Mouse (Mus musculus) forebrain, embryonic 12.5 days (tissue): Measurements from ENCODE around the gene Defb47. TPM values are rescaled to one million over a fixed set of nuclear protein-coding genes. Genes with fewer than 3 reads are reported as not detected.
A peak's percentile ranks its signal among the peaks of the same experiment; 100 is the strongest.

Source experiments
- ATAC-seq: fragments of 200-750 bp; cut with Nextera tagmentation; 2 replicates; pipeline ENCODE4 v1.8.0; 2017; ENCODE audit warnings: moderate TSS enrichment; ENCODE audit not compliant: low FRiP score
- H3K27ac ChIP-seq: fragments of 300-500 bp; sonication (generic); 2 replicates; pipeline ENCODE4 v1.5.1; 2016; ENCODE audit warnings: mild to moderate bottlenecking
- H3K27me3 ChIP-seq: fragments of 300-500 bp; sonication (generic); 2 replicates; pipeline ENCODE4 v1.6.1; 2016; ENCODE audit warnings: mild to moderate bottlenecking
- H3K36me3 ChIP-seq: fragments of 300-500 bp; sonication (generic); replicated peaks from 2 replicates; pipeline ENCODE4 v1.6.1; 2016; ENCODE audit warnings: mild to moderate bottlenecking
- H3K4me1 ChIP-seq: fragments of 300-500 bp; sonication (generic); 2 replicates; pipeline ENCODE4 v1.6.1; 2016
- H3K4me2 ChIP-seq: fragments of 300-500 bp; sonication (generic); 2 replicates; pipeline ENCODE4 v1.6.1; 2016; ENCODE audit warnings: mild to moderate bottlenecking, moderate library complexity
- H3K4me3 ChIP-seq: fragments of 300-500 bp; sonication (generic); replicated peaks from 2 replicates; pipeline ENCODE4 v1.5.1; 2016; ENCODE audit warnings: mild to moderate bottlenecking
- H3K9ac ChIP-seq: fragments of 300-500 bp; sonication (generic); 2 replicates; pipeline ENCODE4 v1.6.1; 2016; ENCODE audit warnings: mild to moderate bottlenecking
- H3K9me3 ChIP-seq: fragments of 300-500 bp; sonication (generic); 2 replicates; pipeline ENCODE4 v1.6.1; 2016
- WGBS: fragments of 180-500 bp; shearing (Covaris S2); methylation state at CpG from one replicate; pipeline ENCODE4 v1.1.7; 2016; 5-methylcytosine and 5-hydroxymethylcytosine counted together
- polyA plus RNA-seq: library from polyadenylated mRNA; unstranded; fragments of >200 nt; fragmentation: Nextera tagmentation; extraction: Ambion mirVana; gene quantifications from 2 replicates; pipeline ENCODE4 v1.2.1, GENCODE M21; 2016

The Defb47 gene
- not detected in 2 replicates for polyA plus RNA-seq

DNA sequence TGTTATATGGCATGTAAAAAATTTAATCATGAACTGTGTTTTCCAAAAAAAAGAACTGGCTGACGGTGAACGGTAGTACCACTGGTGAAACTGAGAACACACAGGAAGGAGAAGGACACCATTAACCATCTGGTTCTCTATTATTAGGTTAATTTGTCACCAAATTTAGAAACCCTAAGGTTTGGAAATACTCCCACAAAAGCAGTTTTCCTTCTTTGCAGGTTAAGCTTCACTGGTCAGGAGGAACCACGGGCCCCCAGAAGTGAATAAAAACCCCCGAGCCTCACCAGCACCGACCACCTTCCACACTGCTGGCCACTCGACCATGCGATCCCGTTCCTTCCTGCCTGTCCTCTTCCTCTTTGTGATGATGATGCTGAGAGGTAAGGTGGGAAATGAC is at the start of gene Defb47:
Gene Defb47, plus strand, starts transcription at position 301 of the 400 bp plus-strand sequence.
- Histone ChIP-seq H3K4me1 (no peaks in the 10 kb centered on the region), H3K27ac (no peak within 1 kb of the TSS), H3K9ac (no peak within 1 kb of the TSS), H3K4me3 (no peak within 1 kb of the TSS), H3K9me3 (no peaks in the 10 kb centered on the region), H3K36me3 (no peaks in the 10 kb centered on the region), H3K27me3 (no peaks in the 10 kb centered on the region), H3K4me2 (no peak within 1 kb of the TSS)
- WGBS, result 85% methylated on average over 8 of the region's 8 CpGs
- ATAC-seq, result no peak

DNA sequence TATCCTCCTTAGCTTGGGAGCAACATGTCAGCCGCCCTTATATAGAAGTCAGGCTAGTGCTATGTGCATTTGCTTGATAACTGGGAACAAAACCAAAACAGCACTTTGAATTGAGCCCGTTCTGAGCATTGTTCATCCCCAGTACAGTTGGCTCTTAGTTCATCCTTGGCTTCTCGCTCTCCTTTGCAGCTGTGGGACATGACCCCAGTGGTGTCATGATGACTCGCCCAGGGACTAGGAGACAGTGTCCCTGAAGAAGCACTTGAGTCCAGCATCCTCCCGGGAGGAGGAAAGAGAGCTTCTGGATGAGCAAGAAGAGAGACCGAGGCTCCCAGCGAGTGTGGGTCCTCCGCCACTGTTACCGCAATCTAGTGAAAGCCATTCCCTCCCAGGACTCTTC is 41.8 kb upstream of the Defb47 start:
- Histone ChIP-seq H3K27me3 (no peaks in the 10 kb centered on the region), H3K4me2 (no peak overlapping the region), H3K27ac (no peak overlapping the region), H3K4me3 (no peak overlapping the region), H3K9ac (no peak overlapping the region), H3K9me3 (no peaks in the 10 kb centered on the region), H3K36me3 (peaks cover 69% of the 10 kb centered on the region), H3K4me1 (no peaks in the 10 kb centered on the region)
- WGBS, result 91% methylated on average over 9 of the region's 9 CpGs
- no peak for ATAC-seq

DNA sequence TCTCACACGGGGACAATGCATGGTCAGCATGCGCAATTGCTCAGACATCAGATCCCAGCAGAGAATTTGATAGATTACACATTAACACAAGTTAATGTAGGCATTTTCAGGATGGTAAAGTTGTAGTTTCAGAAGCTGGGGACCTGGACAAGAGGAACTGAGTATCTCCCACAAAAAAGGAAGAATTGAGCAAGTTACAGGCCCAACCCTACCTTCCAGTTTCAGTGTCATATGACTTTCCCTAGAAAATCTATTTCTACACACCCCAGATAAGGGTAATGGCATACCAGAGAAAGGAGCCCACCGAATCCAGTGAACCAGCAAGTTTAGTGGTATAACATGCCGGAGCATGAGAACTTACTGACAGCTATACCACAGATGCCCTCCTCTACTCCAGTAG is 34.2 kb upstream of the Defb47 start:
- Histone ChIP-seq H3K36me3 (peaks cover 11% of the 10 kb centered on the region), H3K27me3 (no peaks in the 10 kb centered on the region), H3K9ac (no peak overlapping the region), H3K4me2 (no peak overlapping the region), H3K4me1 (peaks cover 11% of the 10 kb centered on the region; the same call in 1 of the 2 replicates), H3K9me3 (no peaks in the 10 kb centered on the region), H3K4me3 (no peak overlapping the region), H3K27ac (no peak overlapping the region)
- no peak for ATAC-seq
- WGBS, result 86% methylated on average over 4 of the region's 4 CpGs

DNA sequence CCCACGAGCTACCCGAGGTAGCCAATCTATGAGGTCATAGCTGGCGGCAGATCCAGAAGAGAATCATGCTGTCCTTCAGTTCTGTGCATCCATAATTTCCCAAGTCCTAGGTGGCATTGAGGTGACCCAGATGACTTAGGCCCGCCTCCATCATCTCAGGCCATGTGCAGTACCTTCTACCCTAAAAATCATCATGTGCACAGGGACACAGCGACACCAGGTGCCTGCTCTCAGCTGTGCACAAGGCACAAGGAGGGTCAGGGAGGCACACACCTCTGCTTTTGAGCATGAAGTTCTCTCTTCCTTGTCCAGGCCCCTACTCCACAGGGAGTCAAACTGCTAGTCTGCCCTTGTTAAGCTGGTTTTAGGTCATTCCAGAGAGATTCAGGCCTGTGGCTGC is 32.5 kb upstream of the Defb47 start:
- WGBS, result 88% methylated on average over 5 of the region's 5 CpGs

DNA sequence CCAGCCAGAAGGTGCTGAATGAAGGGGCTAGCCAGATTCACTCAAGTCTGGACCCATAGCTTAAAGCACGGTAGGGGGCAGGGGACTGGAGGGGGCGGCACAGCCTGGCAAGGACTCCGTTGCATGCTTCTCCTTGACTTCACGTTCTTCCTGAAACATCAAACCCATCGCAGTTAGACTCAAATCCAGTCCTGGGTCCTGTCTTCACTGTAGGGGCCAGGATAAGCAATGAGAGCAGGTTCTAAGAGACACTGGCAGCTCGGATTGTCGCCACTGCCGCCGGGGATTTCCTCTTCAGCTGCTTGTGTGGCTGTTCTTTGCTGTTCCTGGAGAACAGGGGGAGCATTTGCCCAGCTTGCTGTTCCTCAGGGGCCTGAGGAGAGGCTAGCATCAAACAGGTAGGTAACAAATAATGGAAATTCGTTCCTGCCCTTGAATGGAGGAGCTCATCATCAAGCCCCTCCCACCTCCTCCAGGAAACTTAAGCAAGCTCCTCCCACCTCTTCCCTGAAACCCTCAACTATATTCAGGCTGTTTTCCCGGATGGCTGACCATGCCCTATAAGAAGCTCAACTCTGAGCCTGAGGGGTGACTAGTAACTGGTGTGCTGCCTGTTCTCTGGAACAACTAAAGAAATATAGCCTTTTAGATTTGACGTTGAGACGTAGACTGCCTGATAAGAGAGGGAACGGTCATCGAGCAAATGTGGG is 31.9 kb upstream of the Defb47 start:
- Histone ChIP-seq H3K4me3 (peak overlapping the region; percentile 27), H3K4me2 (peak overlapping the region; percentile 49), H3K27ac (no peak overlapping the region), H3K27me3 (no peaks in the 10 kb centered on the region), H3K9ac (no peak overlapping the region), H3K36me3 (no peaks in the 10 kb centered on the region), H3K4me1 (peaks cover 11% of the 10 kb centered on the region; the same call in 1 of the 2 replicates), H3K9me3 (no peaks in the 10 kb centered on the region)
- no peak for ATAC-seq
- 25% methylated on average over 15 of the region's 15 CpGs for WGBS

More for the DNA sequence above, 32.5 kb upstream of the Defb47 start:
- no peaks in the 10 kb centered on the region for H3K36me3 ChIP-seq
- no peak overlapping the region for H3K9ac ChIP-seq
- no peak for ATAC-seq
- H3K27me3 ChIP-seq, result no peaks in the 10 kb centered on the region
- no peak overlapping the region for H3K4me2 ChIP-seq
- H3K9me3 ChIP-seq, result no peaks in the 10 kb centered on the region
- peaks cover 11% of the 10 kb centered on the region; the same call in 1 of the 2 replicates for H3K4me1 ChIP-seq
- H3K27ac ChIP-seq, result no peak overlapping the region
- H3K4me3 ChIP-seq, result no peak overlapping the region

DNA sequence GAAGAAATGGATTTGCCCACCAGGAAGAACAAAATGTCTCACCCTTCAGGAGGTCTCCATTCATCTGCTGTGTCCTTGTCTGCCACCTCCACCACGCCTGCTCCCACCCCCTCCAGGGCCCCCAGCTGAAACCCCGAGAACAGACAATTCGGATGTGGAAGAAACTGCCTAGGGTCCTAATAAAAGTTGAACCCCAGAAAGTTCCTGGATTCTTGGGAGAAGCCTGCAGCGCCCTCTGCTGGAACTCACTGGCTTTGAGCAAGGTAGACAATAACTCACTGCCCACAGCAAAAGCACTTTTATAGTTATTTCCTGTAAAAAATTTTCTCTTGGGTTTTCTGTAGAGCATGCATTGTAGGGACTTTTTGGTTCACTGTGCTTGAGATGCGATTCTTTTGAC is 22.8 kb upstream of the Defb47 start:
- ATAC-seq, result no peak
- H3K9ac ChIP-seq, result no peak overlapping the region
- H3K36me3 ChIP-seq, result no peaks in the 10 kb centered on the region
- 12% methylated on average over 5 of the region's 5 CpGs for WGBS
- H3K4me3 ChIP-seq, result no peak overlapping the region
- no peaks in the 10 kb centered on the region for H3K27me3 ChIP-seq
- no peaks in the 10 kb centered on the region for H3K9me3 ChIP-seq
- no peak overlapping the region for H3K27ac ChIP-seq
- no peaks in the 10 kb centered on the region for H3K4me1 ChIP-seq
- no peak overlapping the region; the same call in 1 of the 2 replicates for H3K4me2 ChIP-seq

DNA sequence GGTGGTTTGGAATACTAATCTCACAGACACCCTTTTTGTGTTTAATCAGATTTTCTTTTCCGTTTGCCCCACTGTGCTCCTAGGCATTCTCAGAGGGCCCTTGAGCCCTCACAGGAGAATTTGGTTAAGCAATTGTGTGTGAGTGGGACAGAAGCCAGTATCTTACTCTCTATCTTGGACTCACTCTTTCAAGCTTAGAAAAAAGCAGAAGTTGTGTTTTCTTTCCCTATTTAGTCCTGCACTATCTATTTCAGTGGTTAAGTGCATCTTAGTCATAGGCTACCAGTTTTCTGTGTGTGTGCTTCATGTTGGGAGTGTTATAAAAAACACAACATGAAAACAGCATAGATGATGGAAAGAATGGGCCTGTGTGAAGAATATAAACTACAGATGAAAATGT is 18.1 kb upstream of the Defb47 start:
- WGBS, result 74% methylated on average over 1 of the region's 1 CpGs
- no peak for ATAC-seq
- H3K4me1 ChIP-seq, result no peaks in the 10 kb centered on the region
- no peaks in the 10 kb centered on the region for H3K9me3 ChIP-seq
- no peak overlapping the region for H3K4me2 ChIP-seq
- H3K27me3 ChIP-seq, result no peaks in the 10 kb centered on the region
- H3K4me3 ChIP-seq, result no peak overlapping the region
- H3K36me3 ChIP-seq, result no peaks in the 10 kb centered on the region
- H3K27ac ChIP-seq, result no peak overlapping the region
- no peak overlapping the region for H3K9ac ChIP-seq

DNA sequence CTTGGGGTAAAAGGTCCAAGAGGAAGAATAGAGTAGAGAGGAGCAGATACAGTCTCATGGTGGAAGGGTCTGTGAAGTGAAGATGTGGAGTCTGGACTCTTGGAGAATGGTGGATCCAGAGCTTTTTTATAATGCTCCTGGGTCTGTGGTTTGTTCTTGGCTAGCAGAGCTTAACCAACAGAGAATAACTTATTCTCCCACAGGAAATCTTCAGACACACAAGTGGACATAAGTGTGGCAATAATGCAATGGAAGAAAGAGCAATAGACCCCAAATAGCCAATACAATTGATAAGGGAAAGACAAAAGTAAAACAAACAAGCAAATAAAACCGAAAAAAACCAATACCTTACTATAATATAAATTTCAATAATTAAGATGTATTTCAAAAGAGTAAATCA is 13.5 kb upstream of the Defb47 start, which contains the start of gene Defb48:
Gene Defb48, minus strand, starts transcription at position 101 of the 400 bp plus-strand sequence.
- H3K4me1 ChIP-seq, result no peaks in the 10 kb centered on the region
- WGBS, result 84% methylated on average over 1 of the region's 1 CpGs

DNA sequence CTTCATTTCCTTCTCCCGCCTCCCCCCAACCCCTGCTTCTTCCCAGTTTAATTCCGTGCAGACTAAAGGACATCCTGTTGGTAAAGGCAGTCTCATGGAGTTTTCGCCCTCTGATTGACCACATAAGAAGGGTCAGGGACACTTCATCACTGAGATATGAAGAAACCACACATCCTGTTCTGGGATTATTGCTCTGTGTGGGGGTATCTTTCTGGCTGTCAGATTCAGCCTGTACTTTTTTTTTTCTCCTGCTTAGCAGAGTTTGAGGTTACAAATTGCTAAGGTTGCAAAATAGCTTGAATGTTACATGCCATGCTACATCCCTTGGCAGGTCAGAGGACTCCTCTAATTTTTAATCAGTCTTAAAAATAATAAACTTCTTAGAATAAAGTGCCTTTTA is 6.6 kb upstream of the Defb47 start:
- Histone ChIP-seq H3K27ac (no peak overlapping the region), H3K4me3 (no peak overlapping the region), H3K9me3 (no peaks in the 10 kb centered on the region), H3K36me3 (no peaks in the 10 kb centered on the region), H3K27me3 (no peaks in the 10 kb centered on the region), H3K4me1 (0 out of 2 replicates have a peak, but pooled peaks cover 3% of the 10 kb centered on the region), H3K4me2 (no peak overlapping the region), H3K9ac (no peak overlapping the region)
- whole genome bisulfite sequencing, result 83% methylated on average over 3 of the region's 3 CpGs
- ATAC-seq, result no peak

More for the DNA sequence above, 13.5 kb upstream of the Defb47 start, which contains the start of gene Defb48:
- no peaks in the 10 kb centered on the region for H3K27me3 ChIP-seq
- ATAC-seq, result no peak
- no peak within 1 kb of the TSS for H3K27ac ChIP-seq
- H3K4me3 ChIP-seq, result no peak within 1 kb of the TSS
- no peaks in the 10 kb centered on the region for H3K9me3 ChIP-seq
- no peak within 1 kb of the TSS for H3K4me2 ChIP-seq
- H3K9ac ChIP-seq, result no peak within 1 kb of the TSS
- no peaks in the 10 kb centered on the region for H3K36me3 ChIP-seq

DNA sequence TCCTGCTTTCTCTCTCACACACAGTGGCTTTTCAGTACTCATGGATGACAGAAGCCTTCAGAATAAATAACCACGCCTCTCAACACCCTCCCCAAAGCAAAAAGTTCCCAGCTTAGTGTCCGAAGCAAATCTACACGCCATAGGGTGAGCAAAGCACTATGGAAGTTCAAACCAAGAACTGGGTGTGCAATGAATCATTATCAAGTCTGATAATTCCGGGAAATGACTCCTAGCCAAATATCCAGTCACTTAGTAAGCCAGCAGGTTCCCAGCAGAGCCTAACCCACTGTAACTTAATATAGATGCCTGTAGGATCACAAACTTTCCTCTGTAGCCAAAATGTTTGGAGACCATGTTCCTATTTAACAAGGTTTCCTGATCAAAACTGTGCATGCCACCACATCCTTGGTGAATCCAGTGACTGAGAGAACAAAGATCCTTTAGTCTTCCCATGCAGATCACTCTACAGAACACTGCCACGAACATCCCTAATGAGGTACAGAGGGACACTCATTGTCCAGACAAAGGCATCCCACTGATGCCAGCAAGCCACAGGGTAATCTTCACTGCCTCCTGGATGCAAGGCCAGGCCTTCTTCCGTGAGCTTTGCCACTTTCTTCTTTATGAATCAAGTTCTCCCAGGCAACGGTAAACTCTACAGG is 5.9 kb upstream of the Defb47 start:
- Histone ChIP-seq H3K4me3 (no peak overlapping the region), H3K4me1 (0 out of 2 replicates have a peak, but pooled peaks cover 3% of the 10 kb centered on the region), H3K27ac (no peak overlapping the region), H3K36me3 (no peaks in the 10 kb centered on the region), H3K9me3 (no peaks in the 10 kb centered on the region), H3K9ac (no peak overlapping the region), H3K27me3 (no peaks in the 10 kb centered on the region), H3K4me2 (no peak overlapping the region)
- ATAC-seq, result no peak
- WGBS, result 49% methylated on average over 7 of the region's 7 CpGs

DNA sequence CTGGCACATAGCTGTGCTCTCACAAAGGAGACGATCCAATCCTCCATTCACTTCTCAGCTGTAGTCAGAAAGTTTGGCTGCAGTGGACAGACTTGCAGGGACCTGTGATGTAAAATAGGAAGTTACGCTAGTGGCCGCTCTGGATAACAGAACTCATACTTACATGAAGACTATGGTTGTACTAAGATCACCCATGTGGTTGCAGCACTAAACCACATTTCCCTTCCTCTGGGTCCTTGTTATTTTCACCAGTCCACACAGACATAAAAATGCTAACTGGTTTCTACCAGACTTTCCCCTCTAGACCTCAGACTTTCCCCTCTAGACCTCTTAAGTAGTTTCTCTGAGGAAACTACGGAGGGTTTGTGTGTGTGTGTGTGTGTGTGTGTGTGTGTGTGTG is 1.1 kb downstream of the Defb47 start:
- WGBS, result 90% methylated on average over 4 of the region's 4 CpGs
- no peak for ATAC-seq

DNA sequence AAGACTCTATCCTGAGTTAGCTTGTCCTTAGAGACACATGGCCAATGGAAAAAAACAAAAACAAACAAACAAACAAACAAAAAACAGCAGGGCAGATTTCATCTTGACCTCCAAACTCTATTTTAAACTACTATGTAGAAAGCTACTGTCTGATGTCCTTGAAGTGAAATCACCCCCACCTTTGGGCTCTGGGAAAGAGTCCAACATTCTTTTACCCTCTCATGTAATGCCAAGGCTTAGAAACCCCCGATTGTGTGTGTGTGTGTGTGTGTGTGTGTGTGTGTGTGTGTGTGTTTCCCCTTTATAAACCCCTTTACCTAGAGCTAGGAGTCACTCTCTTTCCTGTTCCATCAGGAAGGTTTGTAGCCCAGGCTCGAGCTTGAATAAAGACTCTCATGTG is 4.7 kb downstream of the Defb47 start:
- Histone ChIP-seq H3K4me1 (no peaks in the 10 kb centered on the region), H3K9ac (no peak overlapping the region), H3K9me3 (no peaks in the 10 kb centered on the region), H3K4me3 (no peak overlapping the region), H3K27me3 (no peaks in the 10 kb centered on the region), H3K36me3 (no peaks in the 10 kb centered on the region), H3K27ac (no peak overlapping the region), H3K4me2 (no peak overlapping the region)
- 82% methylated on average over 2 of the region's 2 CpGs for WGBS
- ATAC-seq, result no peak

More for the DNA sequence above, 1.1 kb downstream of the Defb47 start:
- Histone ChIP-seq H3K9ac (no peak overlapping the region), H3K27me3 (no peaks in the 10 kb centered on the region), H3K4me2 (no peak overlapping the region), H3K4me1 (no peaks in the 10 kb centered on the region), H3K27ac (no peak overlapping the region), H3K36me3 (no peaks in the 10 kb centered on the region), H3K4me3 (no peak overlapping the region), H3K9me3 (no peaks in the 10 kb centered on the region)

DNA sequence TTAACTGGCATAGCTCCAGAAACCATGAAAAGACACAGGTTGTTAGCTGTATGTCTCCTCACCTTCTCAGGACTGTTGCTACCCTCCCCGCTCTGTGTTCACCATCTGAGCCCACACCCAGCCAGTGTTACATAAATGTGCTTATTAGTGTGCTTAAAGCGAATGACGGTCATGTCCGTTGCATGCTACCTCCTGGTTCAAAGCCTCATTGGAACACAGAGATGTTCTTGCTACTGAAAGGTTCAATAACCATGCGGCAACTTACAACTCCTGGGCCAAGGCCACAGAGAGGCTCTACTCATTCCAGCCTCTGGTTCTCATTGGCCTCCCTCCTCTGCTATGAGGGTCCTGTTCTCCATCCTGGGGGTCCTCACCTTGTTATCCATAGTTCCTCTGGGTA is 13.6 kb downstream of the Defb47 start, which contains the start of gene Defb43:
Gene Defb43, plus strand, starts transcription at position 301 of the 400 bp plus-strand sequence.
- Histone ChIP-seq H3K4me1 (no peaks in the 10 kb centered on the region), H3K27ac (no peak within 1 kb of the TSS), H3K4me3 (no peak within 1 kb of the TSS), H3K9ac (no peak within 1 kb of the TSS), H3K36me3 (no peaks in the 10 kb centered on the region), H3K27me3 (no peaks in the 10 kb centered on the region), H3K9me3 (no peaks in the 10 kb centered on the region), H3K4me2 (no peak within 1 kb of the TSS)
- WGBS, result 92% methylated on average over 5 of the region's 5 CpGs
- ATAC-seq, result no peak
